Mouse (Mus musculus): Measurements from ENCODE around the gene Pdcd2. TPM values are rescaled to one million over a fixed set of nuclear protein-coding genes. Genes with fewer than 3 reads are reported as not detected.
"Not testable (repeated sequence)": the region's sequence is repeated elsewhere in the genome, so short reads cannot be mapped to it uniquely, and the experiment has no call there.

Pdcd2 gene
- polyA plus RNA-seq, 1 experiment from 2014 or later, result 41.5 TPM

DNA sequence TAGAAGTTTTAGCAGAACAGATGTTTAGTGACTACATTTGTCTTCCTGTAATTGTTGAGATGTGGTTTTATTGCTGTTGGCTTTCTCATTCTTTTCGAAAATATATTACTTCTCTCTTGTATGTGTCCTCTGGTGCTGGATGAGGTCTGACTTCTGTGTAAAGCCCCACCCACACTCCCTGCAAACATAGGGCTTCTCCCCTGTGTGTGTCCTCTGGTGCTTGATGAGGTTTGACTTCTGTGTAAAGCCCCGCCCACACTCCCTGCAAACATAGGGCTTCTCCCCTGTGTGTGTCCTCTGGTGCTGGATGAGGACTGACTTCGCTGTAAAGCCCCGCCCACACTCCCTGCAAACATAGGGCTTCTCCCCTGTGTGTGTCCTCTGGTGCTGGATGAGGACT, 16.8 kb upstream of the Pdcd2 start:
- H3K27me3 ChIP-seq (replicated peaks; ENCODE audit: control insufficient read depth, insufficient read depth, low read length); H3K4me1 ChIP-seq (ENCODE audit: control insufficient read depth, insufficient read depth, low read length); H3K27ac ChIP-seq (replicated peaks; ENCODE audit: low read depth, low read length); H3K9ac ChIP-seq (ENCODE audit: low read depth, low read length); H3K36me3 ChIP-seq (ENCODE audit: control insufficient read depth, insufficient read depth, low read length); ATAC-seq (ENCODE audit: low read depth); DNase-seq (ENCODE audit: low spot score); H3K4me3 ChIP-seq (ENCODE audit: low read depth, low read length); H3K4me2 ChIP-seq (ENCODE audit: low read depth, low read length): not testable (repeated sequence)
- peaks cover 16% of the 10 kb centered on the region; the same call in 1 of the 2 replicates for H3K9me3 ChIP-seq (ENCODE audit: control insufficient read depth, low read length)
- 77% methylated on average over 2 of the region's 4 CpGs for WGBS

DNA sequence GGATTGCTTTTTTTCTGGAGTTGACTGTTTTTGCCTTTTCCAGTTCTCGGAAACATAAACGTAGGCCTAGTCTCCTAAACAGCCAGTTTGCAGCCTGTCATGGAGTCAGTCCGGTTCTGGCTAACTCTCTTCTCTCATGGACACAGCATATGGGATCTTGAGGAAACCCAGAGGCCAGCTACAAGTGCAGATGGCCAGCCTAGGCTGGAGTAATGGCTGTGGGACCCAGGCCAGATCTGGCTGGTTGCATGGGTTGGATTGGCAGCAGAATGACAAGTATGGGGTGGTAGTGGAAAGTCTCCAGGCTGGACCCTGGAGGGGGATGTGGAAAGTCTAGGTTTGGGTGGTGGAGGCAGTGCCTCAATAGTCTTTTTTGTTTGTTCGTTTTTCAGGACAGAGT, 13.2 kb upstream of the Pdcd2 start:
- Histone ChIP-seq H3K4me1 (ENCODE audit: control insufficient read depth, insufficient read depth, low read length) (no peaks in the 10 kb centered on the region), H3K27ac (replicated peaks; ENCODE audit: low read depth, low read length) (no peak overlapping the region), H3K9me3 (ENCODE audit: control insufficient read depth, low read length) (peaks cover 15% of the 10 kb centered on the region; the same call in 1 of the 2 replicates), H3K4me2 (ENCODE audit: low read depth, low read length) (no peak overlapping the region), H3K9ac (ENCODE audit: low read depth, low read length) (no peak overlapping the region), H3K27me3 (replicated peaks; ENCODE audit: control insufficient read depth, insufficient read depth, low read length) (peaks cover 16% of the 10 kb centered on the region), H3K36me3 (ENCODE audit: control insufficient read depth, insufficient read depth, low read length) (no peaks in the 10 kb centered on the region), H3K4me3 (ENCODE audit: low read depth, low read length) (no peak overlapping the region)
- ATAC-seq (ENCODE audit: low read depth) (no peak), DNase-seq (ENCODE audit: low spot score) (no peak)
- WGBS, result 63% methylated on average over 4 of the region's 4 CpGs

DNA sequence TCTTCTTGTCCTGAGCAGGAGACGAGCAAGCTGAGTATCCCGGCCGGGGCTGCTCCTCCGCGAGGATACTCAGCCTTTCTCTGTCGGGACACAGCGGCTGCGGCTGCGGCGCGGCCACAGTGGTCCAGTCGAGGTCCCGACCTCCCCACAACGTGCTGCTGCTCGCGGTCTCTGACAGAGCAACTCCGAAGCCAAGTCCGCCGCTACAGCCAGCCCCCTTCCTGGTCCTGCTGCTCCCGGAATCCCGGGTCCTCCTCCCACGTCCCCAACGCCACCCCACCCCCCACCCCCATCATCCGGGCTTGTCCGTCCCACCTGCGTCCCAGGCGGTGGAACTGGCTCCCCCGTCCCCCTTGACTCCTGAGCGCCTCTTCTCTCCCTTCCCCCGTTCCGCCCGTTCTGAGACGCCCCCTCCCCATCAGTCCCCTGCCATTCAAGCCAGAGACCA, 9.4 kb upstream of the Pdcd2 start:
- Histone ChIP-seq H3K4me3 (ENCODE audit: low read depth, low read length) (peak overlapping the region; percentile 49), H3K27ac (replicated peaks; ENCODE audit: low read depth, low read length) (no peak overlapping the region), H3K9me3 (ENCODE audit: control insufficient read depth, low read length) (no peaks in the 10 kb centered on the region), H3K4me2 (ENCODE audit: low read depth, low read length) (peak overlapping the region; percentile 93), H3K4me1 (ENCODE audit: control insufficient read depth, insufficient read depth, low read length) (no peaks in the 10 kb centered on the region), H3K9ac (ENCODE audit: low read depth, low read length) (peak overlapping the region; percentile 61), H3K36me3 (ENCODE audit: control insufficient read depth, insufficient read depth, low read length) (no peaks in the 10 kb centered on the region), H3K27me3 (replicated peaks; ENCODE audit: control insufficient read depth, insufficient read depth, low read length) (peaks cover 18% of the 10 kb centered on the region)
- DNase-seq (ENCODE audit: low spot score) (peak; percentile 15), ATAC-seq (ENCODE audit: low read depth) (no peak)
- under 1% methylated on average over 33 of the region's 33 CpGs for WGBS

DNA sequence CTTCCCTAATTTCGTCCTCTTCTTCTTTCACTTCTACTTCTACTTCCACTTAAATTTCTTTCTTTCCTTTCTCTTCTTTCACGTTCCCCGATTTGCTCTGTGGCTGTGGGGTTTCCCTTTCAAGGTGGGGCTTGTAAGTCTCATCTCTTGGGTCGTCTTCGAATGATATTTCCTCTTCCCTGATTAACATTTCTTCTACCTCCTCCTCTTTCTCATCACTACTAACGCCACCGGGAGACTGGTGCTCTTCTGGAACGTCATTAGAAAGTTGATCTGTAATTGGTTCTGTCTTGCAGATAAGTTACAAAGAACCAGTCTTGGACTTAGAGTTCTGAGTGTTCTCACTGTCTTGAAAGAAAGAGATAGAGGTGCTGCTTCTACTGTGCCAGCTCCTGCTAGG, 8.8 kb upstream of the Pdcd2 start:
- H3K4me1 ChIP-seq (ENCODE audit: control insufficient read depth, insufficient read depth, low read length), result no peaks in the 10 kb centered on the region
- no peak overlapping the region for H3K9ac ChIP-seq (ENCODE audit: low read depth, low read length)
- peak overlapping the region; percentile 93 for H3K4me2 ChIP-seq (ENCODE audit: low read depth, low read length)
- no peaks in the 10 kb centered on the region for H3K36me3 ChIP-seq (ENCODE audit: control insufficient read depth, insufficient read depth, low read length)
- H3K9me3 ChIP-seq (ENCODE audit: control insufficient read depth, low read length), result no peaks in the 10 kb centered on the region
- WGBS, result 14% methylated on average over 8 of the region's 8 CpGs
- H3K27ac ChIP-seq (replicated peaks; ENCODE audit: low read depth, low read length), result no peak overlapping the region
- peak overlapping the region; percentile 49 for H3K4me3 ChIP-seq (ENCODE audit: low read depth, low read length)
- ATAC-seq (ENCODE audit: low read depth), result no peak
- no peak for DNase-seq (ENCODE audit: low spot score)
- peaks cover 18% of the 10 kb centered on the region for H3K27me3 ChIP-seq (replicated peaks; ENCODE audit: control insufficient read depth, insufficient read depth, low read length)

DNA sequence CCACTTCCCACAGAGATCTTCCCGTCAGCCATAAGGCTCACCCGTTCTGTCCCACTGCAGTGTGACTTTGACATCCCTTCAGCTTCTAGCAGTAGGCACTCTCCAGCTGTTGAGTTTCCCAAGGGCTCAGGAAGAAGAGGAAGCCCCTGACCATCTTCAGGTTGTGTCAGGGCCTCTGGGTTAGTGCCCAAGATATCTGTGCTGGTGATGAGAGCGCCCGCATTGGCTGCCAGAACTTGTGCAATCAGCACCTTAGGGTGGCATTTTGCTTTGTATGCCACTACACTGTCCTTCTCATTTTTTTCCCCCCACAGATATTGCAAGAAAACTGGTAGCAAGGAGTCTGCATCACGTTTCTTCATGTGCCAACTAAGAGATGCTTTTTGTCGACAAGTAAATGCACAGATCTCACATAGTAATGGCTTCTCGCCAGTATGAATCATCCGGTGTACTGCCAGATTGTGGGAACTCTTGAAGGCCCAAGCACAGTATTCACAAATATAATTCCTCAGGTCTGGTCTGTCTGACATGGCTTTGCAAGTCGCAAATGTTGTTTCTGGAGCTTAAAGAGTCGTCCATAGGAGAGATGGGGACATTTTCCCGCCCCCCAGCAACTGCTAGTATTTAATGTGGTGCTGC, 8.2 kb upstream of the Pdcd2 start:
- no peaks in the 10 kb centered on the region for H3K9me3 ChIP-seq (ENCODE audit: control insufficient read depth, low read length)
- H3K4me1 ChIP-seq (ENCODE audit: control insufficient read depth, insufficient read depth, low read length), result no peaks in the 10 kb centered on the region
- H3K4me2 ChIP-seq (ENCODE audit: low read depth, low read length), result no peak overlapping the region
- no peak for ATAC-seq (ENCODE audit: low read depth)
- H3K9ac ChIP-seq (ENCODE audit: low read depth, low read length), result no peak overlapping the region
- no peak for DNase-seq (ENCODE audit: low spot score)
- no peaks in the 10 kb centered on the region for H3K36me3 ChIP-seq (ENCODE audit: control insufficient read depth, insufficient read depth, low read length)
- H3K27me3 ChIP-seq (replicated peaks; ENCODE audit: control insufficient read depth, insufficient read depth, low read length), result peaks cover 18% of the 10 kb centered on the region
- no peak overlapping the region for H3K4me3 ChIP-seq (ENCODE audit: low read depth, low read length)
- whole genome bisulfite sequencing, result 59% methylated on average over 9 of the region's 11 CpGs
- no peak overlapping the region for H3K27ac ChIP-seq (replicated peaks; ENCODE audit: low read depth, low read length)

DNA sequence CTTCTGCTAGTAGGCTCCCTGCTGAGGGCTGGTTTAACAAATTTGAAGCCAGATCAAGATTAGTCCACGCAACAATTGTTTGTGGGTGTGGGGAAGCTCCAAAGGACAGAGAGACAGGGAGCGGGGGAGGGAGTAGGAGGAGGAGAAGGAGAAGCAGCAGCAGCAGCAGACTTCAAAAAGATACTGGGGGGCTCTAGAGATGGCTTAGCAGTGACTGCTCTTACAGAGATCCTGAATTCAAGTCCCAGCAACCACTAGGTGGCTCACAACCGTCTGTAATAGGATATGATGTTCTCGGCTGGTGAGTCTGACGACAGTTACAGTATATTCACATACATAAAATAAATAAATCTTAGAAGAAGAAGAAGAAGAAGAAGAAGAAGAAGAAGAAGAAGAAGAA, 3.0 kb upstream of the Pdcd2 start:
- Histone ChIP-seq H3K27ac (replicated peaks; ENCODE audit: low read depth, low read length) (no peak overlapping the region), H3K9ac (ENCODE audit: low read depth, low read length) (no peak overlapping the region), H3K4me3 (ENCODE audit: low read depth, low read length) (no peak overlapping the region), H3K4me1 (ENCODE audit: control insufficient read depth, insufficient read depth, low read length) (peaks cover 6% of the 10 kb centered on the region), H3K9me3 (ENCODE audit: control insufficient read depth, low read length) (no peaks in the 10 kb centered on the region), H3K27me3 (replicated peaks; ENCODE audit: control insufficient read depth, insufficient read depth, low read length) (peaks cover under 1% of the 10 kb centered on the region; the same call in 1 of the 2 replicates), H3K4me2 (ENCODE audit: low read depth, low read length) (no peak overlapping the region), H3K36me3 (ENCODE audit: control insufficient read depth, insufficient read depth, low read length) (peaks cover 4% of the 10 kb centered on the region; the same call in 1 of the 2 replicates)
- 9% methylated on average over 5 of the region's 5 CpGs for WGBS
- DNase-seq (ENCODE audit: low spot score) (peak; percentile 76), ATAC-seq (ENCODE audit: low read depth) (no peak)

DNA sequence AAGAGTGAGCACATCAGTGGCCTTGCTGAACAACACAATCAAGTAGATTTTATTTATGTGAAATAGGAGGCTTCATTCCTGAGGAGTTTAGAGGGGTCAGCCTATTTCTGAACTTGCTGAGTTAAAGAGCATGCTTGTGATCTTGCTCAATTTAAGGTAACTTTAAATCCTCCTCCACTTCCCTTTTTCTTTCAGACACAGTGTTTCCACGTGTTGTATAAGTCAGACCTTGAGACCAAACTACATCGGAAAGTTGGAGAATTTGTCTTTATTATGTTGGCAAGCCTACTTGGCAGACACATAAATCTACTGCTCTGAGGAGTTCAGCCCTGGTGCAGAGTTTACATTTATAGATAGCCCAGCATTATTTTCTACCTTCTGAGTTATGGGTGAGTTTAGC, 1.8 kb upstream of the Pdcd2 start:
- WGBS, result 91% methylated on average over 2 of the region's 2 CpGs
- Histone ChIP-seq H3K36me3 (ENCODE audit: control insufficient read depth, insufficient read depth, low read length) (peaks cover 16% of the 10 kb centered on the region), H3K4me3 (ENCODE audit: low read depth, low read length) (no peak overlapping the region), H3K9ac (ENCODE audit: low read depth, low read length) (no peak overlapping the region), H3K9me3 (ENCODE audit: control insufficient read depth, low read length) (no peaks in the 10 kb centered on the region), H3K27me3 (replicated peaks; ENCODE audit: control insufficient read depth, insufficient read depth, low read length) (no peaks in the 10 kb centered on the region), H3K4me1 (ENCODE audit: control insufficient read depth, insufficient read depth, low read length) (peaks cover 6% of the 10 kb centered on the region), H3K4me2 (ENCODE audit: low read depth, low read length) (no peak overlapping the region), H3K27ac (replicated peaks; ENCODE audit: low read depth, low read length) (no peak overlapping the region)
- DNase-seq (ENCODE audit: low spot score), result no peak
- no peak for ATAC-seq (ENCODE audit: low read depth)

DNA sequence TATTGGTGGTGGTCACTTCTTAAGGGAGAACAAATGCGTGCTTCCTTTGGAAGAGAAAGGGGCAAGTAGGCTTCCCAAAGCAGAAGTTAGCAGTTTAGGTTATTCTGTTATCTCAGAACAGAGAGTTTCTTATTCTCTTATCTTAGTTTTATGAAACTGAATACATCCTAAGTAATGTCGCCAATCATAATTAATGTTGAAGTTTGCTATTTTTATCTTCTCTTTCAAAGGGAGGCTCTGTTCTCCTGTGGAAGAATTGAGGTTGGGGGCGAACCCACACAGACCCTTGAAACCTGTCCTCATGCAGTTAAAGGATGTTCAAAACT, 673 bp upstream of the Pdcd2 start:
- Histone ChIP-seq H3K9me3 (ENCODE audit: control insufficient read depth, low read length) (no peaks in the 10 kb centered on the region), H3K36me3 (ENCODE audit: control insufficient read depth, insufficient read depth, low read length) (peaks cover 26% of the 10 kb centered on the region), H3K9ac (ENCODE audit: low read depth, low read length) (peak overlapping the region; percentile 76), H3K4me3 (ENCODE audit: low read depth, low read length) (peak overlapping the region; percentile 83), H3K4me2 (ENCODE audit: low read depth, low read length) (peak overlapping the region; percentile 76), H3K27ac (replicated peaks; ENCODE audit: low read depth, low read length) (peak overlapping the region; percentile 61; the same call in 1 of the 2 replicates), H3K27me3 (replicated peaks; ENCODE audit: control insufficient read depth, insufficient read depth, low read length) (no peaks in the 10 kb centered on the region), H3K4me1 (ENCODE audit: control insufficient read depth, insufficient read depth, low read length) (peaks cover 6% of the 10 kb centered on the region)
- WGBS, result 57% methylated on average over 3 of the region's 3 CpGs
- no peak for ATAC-seq (ENCODE audit: low read depth)
- DNase-seq (ENCODE audit: low spot score), result no peak

DNA sequence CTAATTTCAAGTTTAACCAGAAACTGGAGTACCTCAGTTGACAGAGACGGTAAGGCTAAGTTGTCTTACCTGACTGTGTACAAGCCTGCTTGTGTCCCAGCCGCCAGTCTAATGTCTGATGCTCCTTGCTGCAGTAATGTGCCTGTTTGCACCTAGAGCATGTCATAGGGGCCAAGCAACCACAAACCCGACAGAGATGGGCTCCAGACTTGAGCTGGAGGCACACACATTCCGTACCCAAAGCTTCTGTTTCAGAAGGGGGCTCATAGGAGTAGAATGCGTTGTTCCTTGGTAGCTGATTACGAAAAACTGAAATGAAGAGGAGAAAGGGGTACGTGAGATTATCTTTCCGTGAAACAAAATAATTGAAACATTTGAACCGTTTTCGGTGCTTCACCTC, 797 bp downstream of the Pdcd2 start:
- no peaks in the 10 kb centered on the region for H3K27me3 ChIP-seq (replicated peaks; ENCODE audit: control insufficient read depth, insufficient read depth, low read length)
- H3K36me3 ChIP-seq (ENCODE audit: control insufficient read depth, insufficient read depth, low read length), result peaks cover 40% of the 10 kb centered on the region
- H3K4me3 ChIP-seq (ENCODE audit: low read depth, low read length), result peak overlapping the region; percentile 83
- 11% methylated on average over 10 of the region's 10 CpGs for WGBS
- H3K4me1 ChIP-seq (ENCODE audit: control insufficient read depth, insufficient read depth, low read length), result peaks cover 6% of the 10 kb centered on the region
- peak overlapping the region; percentile 76 for H3K9ac ChIP-seq (ENCODE audit: low read depth, low read length)
- ATAC-seq (ENCODE audit: low read depth), result no peak
- no peak for DNase-seq (ENCODE audit: low spot score)
- peak overlapping the region; percentile 61; the same call in 1 of the 2 replicates for H3K27ac ChIP-seq (replicated peaks; ENCODE audit: low read depth, low read length)
- H3K4me2 ChIP-seq (ENCODE audit: low read depth, low read length), result peak overlapping the region; percentile 76
- H3K9me3 ChIP-seq (ENCODE audit: control insufficient read depth, low read length), result no peaks in the 10 kb centered on the region
